Mouse (Mus musculus): ENCODE results near the gene Fam69a. TPM values are rescaled to one million over a fixed set of nuclear protein-coding genes. Genes with fewer than 3 reads are reported as not detected.
"Not testable (repeated sequence)": the region's sequence is repeated elsewhere in the genome, so short reads cannot be mapped to it uniquely, and the experiment has no call there.

Gene Fam69a
- total RNA-seq (2021) = 10 to 100 TPM; 20.2 to 29.6 TPM
- long read RNA-seq, experiment 1, transcript Fam69a-201 (5 exons, 2,721 nt) = major isoform, 91 of 101 reads
- long read RNA-seq, experiment 1, partial matches to known transcripts = 3 of 101 reads
- long read RNA-seq, experiment 1, other reads (novel, unspliced or antisense) = 6 of 101 reads
- long read RNA-seq, experiment 2, transcript Fam69a-201 (5 exons, 2,721 nt) = major isoform, 52 of 61 reads
- long read RNA-seq, experiment 2, partial matches to known transcripts = 3 of 61 reads
- long read RNA-seq, experiment 2, other reads (novel, unspliced or antisense) = 6 of 61 reads

DNA sequence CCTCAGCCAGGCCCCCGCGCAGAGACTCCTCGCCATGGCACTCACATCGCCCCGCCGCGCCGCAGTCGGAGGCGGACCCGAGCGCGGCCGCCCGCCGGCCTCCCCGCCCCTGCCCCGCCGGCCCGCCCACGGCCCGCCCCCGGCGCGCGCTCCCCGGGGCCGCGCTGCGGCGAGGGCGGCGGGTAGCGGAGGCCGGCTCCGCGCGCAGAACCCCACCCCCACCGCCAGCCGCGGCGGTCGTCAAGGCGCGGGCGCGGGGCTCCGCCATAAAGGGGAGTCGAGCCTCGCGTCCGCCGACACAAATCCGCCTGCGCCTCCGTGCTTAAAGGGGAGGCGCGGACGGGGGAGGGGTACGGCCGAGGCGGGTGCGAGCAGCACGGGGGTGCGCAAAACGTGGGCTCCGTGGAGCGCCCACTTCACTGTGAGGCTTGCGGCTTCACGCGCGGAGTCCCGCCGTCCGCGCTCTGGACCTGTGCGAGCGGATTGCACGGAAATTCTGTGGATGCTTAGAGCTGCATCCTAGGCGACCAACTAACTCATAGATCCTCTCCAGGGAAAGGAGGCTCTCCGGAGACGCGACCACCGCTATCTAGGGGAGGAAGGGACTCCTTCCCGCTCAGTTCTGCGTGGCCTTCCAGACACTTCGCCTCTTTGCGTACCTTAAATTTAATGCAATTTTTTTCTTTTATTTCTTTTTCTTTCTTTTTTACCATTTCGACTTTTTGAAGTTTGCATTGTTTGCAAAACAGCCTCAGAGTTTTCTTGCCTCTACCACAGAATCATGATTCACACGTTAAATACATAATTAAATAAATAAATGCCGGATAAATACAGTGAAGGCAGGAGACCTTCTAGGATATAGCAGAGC lies at the start of gene Fam69a:
Gene Fam69a (minus strand): TSS at position 119 of the 868 bp plus-strand sequence.
- peak; percentile 74 for DNase-seq (ENCODE audit: low spot score)

DNA sequence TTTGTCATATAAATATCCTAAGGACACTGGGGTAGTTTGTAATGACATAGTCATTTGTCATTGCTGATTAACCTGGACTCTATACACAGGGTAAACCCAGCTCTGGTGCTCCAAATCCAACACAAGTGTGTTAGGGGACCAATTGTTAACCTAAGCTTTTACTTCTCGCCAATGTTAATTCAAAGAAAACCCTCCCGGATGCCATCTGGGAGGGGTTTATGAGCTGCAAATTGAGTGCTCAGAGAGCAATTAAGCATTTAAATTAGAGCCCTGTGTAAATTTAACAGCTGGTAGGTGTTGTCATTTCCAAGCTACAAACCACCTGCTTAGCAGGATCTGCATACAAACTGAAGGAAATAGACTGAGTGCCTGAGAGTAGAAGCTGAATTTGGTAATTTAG lies 48.6 kb upstream of the Fam69a start:
- no peak for DNase-seq (ENCODE audit: low spot score)

DNA sequence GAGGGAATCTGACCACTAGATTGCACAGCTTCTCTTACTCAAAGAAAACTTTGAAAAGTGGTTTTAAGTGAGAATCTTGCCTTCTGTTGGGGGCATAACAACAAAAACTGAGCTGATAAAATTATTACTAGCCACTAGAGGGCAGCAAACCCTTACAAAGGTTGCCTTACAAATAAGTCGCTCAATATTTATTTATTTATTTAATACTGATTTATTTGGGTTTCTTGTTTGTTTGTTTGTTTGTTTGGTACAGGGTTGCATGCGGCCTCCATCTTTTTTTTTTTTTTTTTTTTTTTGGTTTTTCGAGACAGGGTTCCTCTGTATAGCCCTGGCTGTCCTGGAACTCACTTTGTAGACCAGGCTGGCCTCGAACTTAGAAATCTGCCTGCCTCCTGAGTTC lies 47.3 kb upstream of the Fam69a start:
- DNase-seq (ENCODE audit: low spot score) = peak; percentile 47

DNA sequence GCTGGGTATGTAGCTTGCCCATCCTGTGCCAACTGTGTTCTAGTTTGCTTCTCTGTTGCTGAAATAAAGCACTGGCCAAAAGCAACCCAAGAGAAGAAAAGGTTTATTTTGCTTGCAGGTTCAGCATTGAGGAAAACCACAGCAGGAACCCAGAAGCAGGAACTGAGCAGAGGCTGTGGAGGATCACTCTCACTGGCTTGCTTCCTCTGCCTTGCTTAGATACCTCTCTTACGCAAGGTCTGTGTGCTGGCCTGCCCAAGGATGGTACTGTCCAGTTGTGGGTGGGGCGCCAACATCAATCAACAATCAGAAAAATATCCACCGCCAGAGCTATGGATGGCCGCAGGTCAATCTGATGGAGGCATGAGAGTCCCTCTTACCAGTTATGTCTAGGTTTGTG lies 44.4 kb upstream of the Fam69a start:
- DNase-seq (ENCODE audit: low spot score) = no peak

DNA sequence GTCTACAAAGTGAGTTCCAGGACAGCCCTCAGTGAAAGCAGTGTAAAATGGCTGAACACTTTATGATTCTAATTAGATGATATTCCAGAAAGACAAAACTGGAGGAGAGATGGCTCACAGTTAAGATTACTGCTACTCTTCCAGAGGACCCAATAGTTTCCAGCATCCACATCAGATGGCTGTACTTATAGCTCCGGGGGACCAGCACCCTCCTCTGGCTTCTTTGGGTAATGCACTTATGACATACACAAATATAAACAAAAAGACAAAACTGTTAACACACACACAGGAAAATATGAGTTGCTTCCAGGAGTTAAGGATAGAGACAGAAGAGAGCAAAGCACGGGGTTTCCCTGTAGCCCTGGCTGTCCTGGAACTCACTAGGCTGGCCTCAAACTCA lies 43.1 kb upstream of the Fam69a start:
- peak; percentile 12 for DNase-seq (ENCODE audit: low spot score)

DNA sequence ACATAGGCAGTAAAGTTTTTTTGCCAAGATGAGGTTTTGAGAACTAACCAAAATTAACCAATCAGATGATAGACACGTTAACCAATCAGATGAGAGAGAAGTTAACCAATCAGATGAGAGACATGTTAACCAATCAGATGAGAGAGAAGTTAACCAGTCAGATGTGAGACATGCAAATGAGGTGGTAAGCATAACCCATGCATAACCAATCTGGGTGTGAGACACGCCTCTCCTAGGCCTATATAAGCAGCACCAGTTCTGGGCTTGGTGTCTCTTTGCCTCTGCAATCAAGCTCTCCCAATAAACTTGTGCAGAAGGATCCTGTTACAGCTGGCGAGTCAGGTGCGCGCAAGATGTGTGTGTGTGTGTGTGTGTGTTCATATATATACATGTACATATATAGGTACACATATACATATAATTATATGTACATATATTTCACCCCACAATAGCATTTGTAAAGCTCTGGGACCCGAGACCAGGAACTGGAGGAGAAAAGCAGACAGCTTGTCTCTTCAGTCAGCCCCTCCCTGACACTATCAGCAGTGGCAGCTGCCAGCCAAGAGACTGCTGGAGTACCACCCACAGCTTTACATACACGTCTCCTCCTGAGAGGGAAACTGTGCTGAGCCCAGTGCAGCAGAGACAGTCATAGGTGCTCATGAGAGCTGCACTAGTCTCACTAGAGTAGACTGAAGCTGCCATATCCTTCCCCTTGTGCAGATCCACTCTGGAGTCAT lies 42.1 kb upstream of the Fam69a start:
- DNase-seq (ENCODE audit: low spot score) = not testable (repeated sequence)

DNA sequence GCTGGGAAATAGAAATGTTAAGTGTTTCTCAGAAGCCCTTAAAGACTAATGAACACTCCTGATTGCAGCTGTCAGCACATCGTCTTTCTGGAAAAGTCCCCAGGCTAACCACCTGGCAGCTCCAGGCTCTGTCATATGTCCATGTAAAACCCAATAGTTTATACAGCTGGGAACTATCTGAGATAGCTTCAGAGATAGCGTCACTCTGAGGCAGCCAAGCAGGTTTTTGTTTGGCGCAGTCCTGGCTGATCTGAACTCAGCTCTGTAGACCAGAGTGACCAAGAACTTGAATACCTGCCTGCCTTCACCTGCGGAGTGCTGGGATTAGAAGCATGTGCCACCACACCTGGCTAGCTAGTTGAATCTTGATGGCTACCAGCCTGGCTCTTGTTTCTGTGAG lies 41.3 kb upstream of the Fam69a start:
- DNase-seq (ENCODE audit: low spot score) = no peak

DNA sequence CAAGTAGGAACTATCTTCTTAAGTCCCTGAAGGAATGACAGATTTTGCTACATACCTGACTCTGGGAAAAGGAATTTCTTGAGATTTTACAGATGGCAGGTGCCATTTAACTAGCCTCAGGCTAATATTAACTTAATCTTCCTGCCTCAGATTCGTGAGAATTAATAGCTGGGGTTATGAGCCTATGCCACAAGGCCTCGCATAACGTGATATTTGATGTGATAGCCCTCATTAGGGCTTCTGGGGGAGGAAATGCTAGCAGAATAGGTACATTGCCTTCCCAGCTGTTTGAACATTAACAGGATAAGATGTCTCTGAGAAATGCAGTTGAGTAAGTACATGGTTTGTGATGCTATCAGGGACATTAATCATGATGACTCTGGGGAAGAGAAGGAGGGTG lies 34.5 kb upstream of the Fam69a start:
- no peak for DNase-seq (ENCODE audit: low spot score)

DNA sequence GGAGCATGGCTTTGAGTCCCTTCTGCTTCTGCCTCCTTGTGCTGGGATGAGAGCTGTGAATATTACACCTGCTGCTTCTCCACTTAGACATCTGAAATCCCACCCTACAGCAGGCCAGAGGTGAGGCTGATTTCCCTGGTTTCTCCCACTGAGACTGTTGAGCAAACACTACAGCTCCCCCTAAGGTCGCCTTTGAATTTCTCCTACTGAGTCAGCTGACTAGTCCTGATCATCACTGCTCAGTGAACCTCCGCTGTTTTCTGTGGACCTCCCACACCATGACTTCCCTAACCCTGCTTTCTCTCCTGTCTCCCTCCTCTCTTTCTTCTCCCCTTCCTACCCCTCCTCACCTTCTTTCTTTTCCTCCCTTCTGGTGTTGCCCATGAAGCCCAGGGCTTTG lies 32.5 kb upstream of the Fam69a start:
- no peak for DNase-seq (ENCODE audit: low spot score)

DNA sequence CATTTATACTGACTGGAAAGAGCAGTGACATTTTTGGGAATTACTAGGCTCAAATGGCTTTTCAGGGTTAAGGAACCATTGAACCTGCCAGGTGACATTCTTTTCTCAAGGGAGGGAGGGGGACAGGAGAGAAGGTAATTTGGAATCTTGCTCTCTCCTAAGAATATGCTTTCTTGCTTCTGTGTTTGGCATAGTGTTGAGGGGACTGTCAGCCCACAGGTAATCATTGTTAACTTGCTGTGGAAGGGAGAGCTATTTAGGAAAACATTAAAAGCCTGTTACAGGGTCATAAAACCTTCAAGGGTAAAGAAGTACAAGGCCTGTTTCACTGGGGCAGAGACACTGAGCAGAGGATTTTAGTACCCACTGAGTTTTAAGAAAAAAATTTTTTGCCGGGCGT lies 30.3 kb upstream of the Fam69a start:
- no peak for DNase-seq (ENCODE audit: low spot score)

DNA sequence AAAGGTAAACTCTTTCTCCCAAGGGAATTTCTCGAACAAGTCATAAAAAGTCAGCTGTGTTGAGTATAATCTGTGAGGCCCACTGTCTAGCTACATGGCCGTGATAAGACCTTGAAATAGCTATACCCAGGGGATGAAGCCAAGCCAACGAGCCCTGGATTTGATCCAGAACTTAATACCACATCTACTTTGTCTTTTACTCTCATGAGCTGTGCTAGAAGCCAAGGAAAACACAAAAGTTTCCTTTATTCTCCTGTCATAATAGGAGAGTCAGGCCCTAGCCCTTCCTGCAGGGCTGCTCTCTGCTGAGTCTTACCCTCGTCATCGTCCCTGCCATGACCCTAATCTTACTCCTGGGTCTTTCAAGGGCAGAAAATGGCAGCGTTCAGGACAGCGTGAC lies 28.5 kb upstream of the Fam69a start:
- DNase-seq (ENCODE audit: low spot score) = peak; percentile 15

DNA sequence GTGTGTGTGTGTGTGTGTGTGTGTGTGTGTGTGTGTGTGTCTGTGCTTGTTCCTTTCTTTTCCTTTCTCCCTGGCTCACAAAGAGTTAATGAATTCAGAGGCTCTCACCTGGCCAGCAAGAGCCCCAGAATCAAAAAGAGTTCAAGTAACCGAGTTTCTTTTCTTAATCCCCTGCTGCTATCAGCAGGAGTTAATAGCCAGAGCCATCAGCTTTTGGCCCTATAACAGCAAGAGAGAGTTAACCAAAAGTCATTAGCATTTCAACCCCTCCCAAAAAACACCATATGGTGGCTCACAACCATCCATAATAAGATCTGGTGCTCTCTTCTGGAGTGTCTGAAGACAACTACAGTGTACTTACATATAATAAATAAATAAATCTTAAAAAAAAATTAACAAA lies 27.3 kb upstream of the Fam69a start:
- DNase-seq (ENCODE audit: low spot score) = no peak

DNA sequence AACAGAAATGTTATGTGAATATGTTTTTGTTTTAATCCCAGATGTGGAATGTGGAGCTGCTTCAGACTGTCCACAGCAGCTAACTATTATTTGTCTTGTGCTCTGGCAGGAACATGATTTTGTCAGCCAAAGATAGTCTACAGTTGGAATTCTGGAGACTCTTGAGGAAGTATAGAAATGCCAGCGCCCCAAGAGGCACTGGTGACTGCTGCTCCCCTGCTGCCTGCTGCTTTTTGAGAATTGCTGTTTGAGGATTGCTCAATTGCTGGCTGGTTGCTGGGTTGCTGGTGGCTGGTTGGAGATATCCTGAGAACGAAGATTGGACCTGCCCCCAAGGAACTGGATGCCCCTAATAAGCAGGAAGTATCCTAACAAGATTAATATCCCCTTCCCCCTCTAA lies 22.8 kb upstream of the Fam69a start:
- DNase-seq (ENCODE audit: low spot score) = no peak

DNA sequence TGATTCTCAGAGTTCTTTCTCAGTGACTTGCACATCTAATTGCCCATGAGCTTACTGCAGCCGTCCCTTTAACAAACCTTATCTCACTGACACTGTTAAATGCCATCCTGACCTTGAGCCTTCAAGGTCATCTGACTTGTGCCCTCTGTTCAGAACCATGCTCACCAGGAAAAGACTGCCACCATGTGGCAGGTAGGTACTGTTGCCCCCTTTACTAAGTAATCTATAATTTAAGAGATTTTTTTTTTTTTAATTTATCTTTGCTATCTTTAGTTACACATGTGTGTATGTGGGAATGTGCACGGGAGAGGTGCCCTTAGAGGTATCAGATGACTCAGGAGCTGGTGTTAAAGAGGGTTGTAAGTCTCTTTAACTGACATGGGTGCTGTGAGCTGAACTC lies 18.2 kb upstream of the Fam69a start:
- DNase-seq (ENCODE audit: low spot score) = no peak

DNA sequence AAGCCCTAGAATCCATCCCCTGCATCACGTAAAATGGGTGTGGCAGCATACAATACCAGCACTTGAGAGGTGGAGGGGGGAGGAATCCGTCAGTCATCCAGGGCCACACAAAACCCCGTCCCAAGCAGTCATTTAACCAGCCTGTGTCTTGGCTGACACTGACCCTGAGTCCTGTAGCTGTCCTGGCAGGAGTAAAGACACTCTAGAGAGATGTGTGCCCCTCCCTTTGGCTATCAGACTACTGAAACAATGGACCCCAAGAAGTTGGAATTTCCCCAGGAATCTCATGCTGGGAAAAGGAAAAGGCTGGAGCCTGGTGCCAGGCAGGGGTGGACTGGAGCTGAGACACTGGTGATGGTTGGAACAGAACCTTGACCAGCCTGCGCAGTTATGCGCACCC lies 15.8 kb upstream of the Fam69a start:
- DNase-seq (ENCODE audit: low spot score) = no peak

DNA sequence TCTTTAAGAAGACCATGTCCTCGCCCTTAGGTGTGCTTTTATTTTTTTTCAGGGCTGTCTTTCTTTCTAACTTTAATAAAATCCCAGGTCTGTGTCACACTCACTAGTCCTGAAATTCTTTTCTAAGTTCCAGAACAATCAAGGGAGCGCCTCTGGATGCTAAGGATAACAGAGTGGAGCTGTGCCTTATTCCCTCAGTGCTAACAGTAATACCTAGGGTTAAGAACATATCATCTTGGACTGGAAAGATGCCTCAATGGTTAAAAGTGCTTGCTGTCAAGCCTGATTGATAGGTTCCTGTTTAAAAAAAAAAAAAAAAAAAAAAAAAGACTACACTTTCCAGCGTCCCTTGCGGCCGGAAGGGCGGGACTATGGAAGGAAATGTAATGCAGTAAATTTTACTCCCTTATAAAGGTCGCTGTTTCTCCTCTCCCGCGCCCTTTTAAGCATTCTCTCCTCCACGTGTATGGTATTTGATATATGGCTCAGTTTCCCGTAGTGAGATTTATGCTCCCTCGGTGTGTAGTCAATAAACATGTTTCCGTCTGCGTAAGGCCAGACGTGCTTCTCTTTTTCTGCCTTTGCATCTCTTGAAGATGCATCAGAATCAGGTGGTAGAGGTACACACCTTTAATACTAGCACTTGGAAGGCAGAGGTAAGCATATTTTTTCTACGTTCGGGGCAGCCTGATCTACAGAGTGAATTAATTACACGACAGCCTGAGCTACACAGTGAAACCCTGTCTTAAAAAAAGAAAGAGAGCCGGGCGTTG lies 14.1 kb upstream of the Fam69a start:
- peak; percentile 62 for DNase-seq (ENCODE audit: low spot score)

DNA sequence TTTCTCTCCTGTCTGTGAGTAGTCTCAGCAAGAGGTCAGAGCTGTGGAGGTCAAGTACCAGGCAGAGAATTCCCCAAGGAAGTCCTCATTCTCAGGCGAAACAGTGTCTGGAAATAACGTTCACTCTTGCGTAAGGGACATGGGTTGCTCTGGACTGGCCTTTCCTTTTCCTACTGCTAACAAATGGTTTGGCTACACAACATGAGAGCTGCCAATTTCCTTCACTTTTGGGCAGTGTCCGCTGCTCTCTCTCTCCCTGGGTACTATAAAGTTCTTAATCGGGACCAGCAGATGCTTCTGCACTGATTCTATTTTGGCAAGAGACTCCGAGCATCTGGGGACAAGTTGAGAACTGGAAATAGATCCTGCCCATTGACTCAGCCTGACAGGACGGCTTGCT lies 10.8 kb upstream of the Fam69a start:
- peak; percentile 88 for DNase-seq (ENCODE audit: low spot score)

DNA sequence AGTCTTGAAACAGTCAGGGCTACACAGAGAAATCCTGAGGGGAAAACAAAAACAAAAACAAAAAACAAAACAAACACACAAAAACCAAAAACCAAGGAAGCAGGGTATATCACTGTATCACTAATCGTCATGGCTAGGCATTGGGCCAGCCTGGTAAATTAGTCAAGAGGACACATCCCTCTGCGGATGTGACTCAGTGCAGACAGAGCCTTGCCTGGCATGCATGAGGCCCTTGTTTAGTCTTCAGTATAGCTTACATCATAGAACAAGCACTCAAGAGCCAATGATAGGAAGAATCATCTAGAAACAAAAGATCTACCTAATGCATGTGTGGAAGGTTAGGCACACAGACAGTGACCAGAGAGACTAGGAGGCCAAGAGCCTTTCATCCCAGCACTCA lies 9.1 kb upstream of the Fam69a start:
- no peak for DNase-seq (ENCODE audit: low spot score)

DNA sequence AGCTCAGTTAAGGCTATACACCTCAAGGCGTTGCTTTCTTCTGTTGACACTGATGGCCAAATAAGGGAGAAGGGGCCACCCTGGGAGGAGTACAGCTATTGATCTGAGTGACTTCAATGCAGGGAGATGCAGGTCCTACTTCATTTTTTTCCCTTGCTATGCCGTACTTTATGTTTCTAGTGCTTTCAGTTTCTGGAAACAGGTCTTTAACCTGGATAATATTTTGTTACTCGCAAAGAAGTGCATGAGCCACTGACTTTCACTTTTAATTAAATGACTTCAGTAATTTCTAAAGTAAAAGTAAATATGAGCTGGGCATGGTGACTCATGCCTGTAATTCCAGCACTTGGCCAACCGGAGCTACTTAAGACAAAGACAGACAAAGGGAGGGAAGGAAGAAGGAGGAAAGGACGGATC lies 958 bp upstream of the Fam69a start:
- DNase-seq (ENCODE audit: low spot score) = no peak

DNA sequence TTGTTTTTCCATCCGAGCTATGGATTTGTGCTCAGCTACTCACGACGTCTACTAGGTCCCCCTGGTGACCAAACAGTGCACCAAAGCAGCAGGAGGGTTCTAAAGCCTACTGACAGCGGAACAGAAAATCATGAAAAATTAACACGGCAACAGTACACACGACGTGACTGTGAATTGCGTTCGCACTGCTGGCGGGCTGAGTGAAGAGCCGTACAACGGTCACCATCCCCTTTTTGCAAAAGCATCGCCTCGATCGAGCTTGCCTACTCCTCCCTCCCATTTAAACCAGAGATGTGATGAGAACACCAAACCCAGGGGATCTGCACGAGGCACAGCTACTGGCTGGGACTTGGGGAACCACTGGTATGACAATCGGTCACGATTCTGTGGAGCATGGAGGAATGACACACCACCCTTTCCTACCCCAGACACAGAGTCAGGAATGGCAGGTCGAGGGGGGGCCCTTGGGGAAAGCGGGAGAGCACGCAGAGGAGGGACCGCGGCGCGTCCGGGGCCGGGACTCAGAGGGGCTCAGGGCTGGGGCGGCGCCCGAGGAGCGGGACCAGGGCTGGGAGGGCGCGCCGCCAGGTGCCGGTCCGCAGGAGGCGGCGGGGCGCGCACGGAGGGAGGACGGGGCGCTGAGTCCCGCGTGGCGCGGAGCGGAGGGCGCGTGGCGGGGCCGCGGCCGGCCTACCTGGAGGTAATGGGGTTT lies 474 bp downstream of the Fam69a start:
- peak; percentile 68 for DNase-seq (ENCODE audit: low spot score)

DNA sequence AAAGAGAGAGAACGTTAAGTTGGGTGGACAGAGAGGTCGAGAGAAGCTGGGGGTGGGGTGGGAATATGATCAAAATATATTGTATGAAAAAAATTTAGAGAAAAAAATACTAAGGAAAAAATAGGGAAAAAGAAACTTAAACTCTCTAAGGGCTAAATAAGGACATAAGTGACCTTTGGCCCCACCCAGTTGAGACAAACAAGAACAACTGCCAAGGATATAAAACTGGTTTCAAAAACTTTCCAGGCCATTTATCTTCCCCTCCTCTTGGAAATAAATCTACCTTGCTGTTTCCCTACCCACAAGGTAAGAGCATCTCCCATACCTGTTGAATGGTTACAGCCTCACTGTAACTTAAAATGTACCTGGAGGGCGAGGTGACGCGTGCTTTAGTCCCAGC lies 2.9 kb downstream of the Fam69a start:
- no peak for DNase-seq (ENCODE audit: low spot score)

All from gastrocnemius, adult 18-20 months (tissue).